Mouse (Mus musculus) right cerebral cortex, postnatal 25 days (tissue): ENCODE measurements around the gene Polr2l.
A peak's percentile ranks its signal among the peaks of the same experiment; 100 is the strongest.
"Not testable (repeated sequence)": the region's sequence is repeated elsewhere in the genome, so short reads cannot be mapped to it uniquely, and the experiment has no call there.

ENCODE experiments used
- DNase-seq: peaks from one replicate; pipeline ENCODE4 v3.0.0; 2022

Gene Polr2l

DNA sequence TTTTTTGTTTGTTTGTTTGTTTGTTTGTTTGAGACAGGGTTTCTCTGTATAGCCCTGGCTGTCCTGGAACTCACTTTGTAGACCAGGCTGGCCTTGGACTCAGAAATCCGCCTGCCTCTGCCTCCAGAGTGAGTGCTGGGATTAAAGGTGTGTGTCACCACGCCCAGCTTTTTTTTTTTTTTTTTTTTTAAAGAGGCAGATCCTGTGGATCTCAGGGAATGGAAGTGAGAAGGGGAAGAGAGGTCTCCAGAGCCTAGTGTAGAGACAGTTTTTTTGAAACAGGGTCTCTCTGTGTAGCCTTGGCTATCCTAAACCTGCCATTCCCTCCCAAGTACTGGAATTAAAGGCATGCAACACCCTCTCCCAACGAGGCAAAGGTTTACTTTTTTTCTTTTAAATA is 28.6 kb downstream of the Polr2l start:
- DNase-seq: not testable (repeated sequence)

DNA sequence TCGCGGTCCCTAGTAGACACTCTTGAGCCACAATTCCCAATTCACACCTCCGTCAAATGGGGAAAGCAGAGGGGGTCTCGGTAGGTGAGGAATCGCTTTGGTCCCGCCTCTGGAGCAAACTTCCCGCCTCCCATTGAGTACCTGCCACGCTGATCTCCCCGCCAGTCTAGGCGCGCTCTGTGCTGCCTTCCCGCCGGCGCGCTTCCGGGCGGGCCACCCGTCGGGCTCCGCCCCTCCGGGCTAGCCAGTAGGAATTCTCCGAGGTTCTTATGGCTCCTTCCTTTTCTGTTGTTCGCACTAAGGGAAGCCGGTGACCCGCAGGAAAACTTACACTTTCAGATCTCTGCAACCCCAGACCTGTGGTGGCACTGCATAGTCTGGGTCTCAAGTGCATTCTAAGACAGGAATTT is 31.1 kb downstream of the Polr2l start, which contains the start of gene Pidd1:
Gene Pidd1 (minus strand): TSS at position 198 of the 410 bp plus-strand sequence.
- DNase-seq: no peak

DNA sequence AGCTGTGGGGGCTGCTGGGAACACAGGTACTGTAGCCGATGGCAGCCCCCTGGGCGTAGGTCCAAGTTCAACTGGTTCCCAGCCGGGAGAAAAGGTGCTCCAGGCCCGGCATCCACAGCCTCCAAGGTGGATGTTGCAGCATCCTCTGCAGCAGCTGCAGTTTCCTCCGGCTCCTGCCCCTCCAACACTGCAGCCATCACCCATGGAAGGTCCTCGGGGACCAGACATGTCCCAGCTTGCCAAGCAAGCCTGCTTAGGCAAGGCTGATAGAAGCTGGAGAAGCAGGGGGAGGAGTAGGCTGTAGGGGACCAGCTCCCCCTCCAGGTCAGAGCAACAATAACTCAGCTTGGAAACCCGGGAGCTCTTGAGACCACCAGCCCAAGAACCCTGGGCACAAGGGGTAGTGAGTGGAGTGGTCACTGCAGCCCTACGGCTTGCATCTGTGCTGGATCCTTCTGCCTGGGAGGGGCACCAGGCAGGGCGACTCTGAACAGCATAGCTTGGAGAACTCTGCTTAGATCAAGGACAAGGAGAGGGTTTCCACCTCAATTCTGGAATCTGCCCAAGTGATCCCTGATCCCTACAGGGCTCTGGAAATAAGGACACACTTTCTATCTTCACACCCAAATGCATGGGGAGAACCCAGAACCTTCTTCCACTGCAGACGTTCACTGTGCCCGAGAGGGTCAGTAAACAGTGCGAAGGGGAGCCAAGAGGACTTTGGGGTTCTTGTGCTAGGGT is 31.7 kb downstream of the Polr2l start:
- DNase-seq: no peak

DNA sequence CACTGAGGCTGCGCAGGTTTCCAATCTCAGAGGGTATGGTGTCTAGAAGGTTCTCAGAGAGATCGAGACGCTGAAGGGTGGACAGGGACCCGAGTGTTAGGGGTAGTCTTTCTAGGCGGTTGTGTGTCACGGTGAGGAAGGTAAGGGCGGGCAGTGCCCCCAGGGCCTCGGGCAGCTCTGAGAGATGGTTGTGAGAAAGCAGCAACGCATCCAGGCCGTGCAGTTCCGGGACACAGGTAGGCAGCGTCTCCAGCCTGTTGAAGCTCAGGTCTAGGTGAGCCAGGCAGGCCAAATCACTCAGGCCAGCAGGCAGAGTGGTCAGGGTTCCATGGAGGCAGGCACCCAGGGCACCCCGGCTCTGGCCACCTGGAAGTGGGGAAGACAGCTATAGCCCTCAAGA is 32.7 kb downstream of the Polr2l start:
- DNase-seq: no peak

DNA sequence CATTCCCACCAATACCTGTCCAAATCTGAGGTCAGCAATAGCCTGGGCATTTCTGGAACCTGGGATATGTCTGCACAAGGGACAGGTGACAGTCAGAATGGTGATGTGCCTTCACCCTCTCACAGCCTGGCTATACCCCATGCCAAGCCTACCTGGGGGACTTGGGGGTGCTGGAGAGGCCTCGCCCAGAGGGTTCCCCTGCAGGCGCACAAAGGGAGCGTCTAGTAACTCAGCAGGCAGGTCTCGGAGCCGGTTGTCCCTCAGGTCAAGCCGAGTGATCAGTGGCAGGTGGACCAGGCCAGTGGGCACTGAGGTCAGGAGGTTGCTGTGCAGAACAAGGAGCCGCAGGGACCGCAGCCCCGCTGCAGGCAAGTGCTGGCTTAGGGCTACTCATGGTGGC is 33.5 kb downstream of the Polr2l start:
- DNase-seq: no peak

DNA sequence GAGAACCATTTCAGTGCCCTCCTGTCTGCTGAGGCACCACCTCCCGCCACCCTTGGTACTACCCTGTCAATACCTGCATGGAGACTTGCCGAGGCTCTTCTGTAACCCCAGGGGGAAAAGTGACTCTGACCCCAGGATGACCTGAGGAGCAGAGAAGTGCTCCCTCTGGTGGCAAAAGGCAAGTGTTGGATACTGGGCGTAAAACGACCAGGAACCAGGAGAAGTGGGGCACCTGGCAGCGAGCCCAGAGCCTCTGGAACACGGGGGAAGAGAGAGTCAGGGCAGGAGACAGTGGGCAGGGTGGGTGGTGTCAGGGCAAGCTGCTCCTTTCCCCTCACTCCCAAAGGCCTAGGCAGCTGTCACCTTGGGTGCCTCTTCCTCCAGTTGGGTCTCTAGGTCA is 34.3 kb downstream of the Polr2l start:
- DNase-seq: no peak

DNA sequence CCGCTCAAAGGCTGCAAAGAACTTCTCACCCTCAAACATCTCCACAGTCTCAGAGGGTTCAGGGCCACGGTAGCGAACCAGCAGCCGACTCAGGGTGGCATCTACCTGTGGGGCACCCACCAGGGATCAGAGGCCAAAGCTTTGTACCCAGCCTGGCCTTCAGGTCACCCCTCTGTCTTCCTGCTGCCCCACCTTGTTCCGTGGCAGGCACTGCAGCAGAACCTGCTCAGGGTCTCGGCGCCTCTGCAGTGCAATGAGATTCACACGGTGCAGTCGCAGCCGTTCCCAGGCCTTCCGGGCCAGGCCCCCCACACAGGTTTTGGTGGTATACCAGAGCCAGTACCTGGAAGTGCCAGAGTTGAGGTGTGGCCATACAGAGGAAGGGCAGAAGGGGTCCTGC is 35.1 kb downstream of the Polr2l start:
- no peak for DNase-seq

DNA sequence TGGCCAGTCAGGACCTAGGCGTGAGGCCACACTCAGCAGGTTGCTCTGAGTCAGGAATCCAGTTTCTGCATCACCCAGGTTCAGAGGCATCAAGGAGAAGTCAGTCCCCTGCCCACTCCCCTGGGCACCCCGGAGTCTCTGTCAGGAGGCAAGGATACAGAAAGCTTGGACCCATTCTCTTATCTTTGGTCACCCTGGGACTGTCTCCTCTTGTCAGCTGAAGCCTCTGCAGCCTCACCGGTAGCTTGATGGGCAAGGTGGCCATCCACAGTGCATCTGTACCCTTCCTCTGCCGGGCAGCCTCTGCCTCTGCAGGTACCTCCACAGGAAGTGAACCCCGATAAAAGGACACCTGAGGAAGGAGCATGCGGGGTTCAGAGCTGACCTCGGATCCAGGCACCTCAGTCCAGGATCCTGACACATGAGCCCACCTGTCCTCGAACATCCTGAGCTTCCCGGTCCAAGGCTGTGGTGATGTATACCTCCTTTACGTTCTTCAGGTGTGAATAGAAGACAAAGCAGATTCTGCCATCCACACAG is 35.7 kb downstream of the Polr2l start:
- no peak for DNase-seq

DNA sequence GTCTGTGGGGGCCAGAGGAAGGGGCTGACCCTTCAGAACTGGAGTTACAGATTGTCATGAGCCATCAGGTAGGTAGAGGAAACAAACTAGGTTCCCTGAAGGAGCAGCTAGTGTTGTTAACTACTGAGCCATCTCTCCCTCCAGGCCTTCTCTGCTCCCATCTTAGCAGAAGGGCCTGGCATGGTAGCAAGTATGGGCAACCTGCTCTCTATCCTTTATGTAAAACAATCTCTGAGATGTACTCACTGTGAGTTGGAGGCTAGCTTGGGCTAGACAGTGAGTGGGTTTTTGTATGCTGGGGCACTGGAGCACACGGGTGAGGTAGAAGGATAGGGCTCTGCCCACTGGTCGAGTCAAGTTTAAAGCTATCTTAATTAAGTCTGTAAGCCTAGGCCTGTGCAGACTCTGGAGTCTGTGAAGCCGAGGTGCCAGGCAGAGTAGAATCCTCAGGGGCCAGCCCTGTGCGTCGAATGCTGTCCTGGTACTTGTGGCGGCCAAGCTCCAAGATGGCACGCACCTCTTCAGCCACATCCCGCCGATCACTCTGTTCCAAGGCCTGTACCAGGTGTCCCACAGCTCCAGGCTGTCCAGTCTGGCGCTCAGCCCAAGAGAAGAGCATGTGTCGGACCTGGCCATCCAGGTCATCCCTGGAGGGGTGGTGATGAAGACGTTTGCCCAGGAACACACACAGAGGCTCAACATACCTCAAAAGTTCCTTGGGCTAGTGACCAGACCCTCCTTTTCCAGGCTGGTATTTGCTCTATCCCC is 36.5 kb downstream of the Polr2l start:
- DNase-seq: no peak

DNA sequence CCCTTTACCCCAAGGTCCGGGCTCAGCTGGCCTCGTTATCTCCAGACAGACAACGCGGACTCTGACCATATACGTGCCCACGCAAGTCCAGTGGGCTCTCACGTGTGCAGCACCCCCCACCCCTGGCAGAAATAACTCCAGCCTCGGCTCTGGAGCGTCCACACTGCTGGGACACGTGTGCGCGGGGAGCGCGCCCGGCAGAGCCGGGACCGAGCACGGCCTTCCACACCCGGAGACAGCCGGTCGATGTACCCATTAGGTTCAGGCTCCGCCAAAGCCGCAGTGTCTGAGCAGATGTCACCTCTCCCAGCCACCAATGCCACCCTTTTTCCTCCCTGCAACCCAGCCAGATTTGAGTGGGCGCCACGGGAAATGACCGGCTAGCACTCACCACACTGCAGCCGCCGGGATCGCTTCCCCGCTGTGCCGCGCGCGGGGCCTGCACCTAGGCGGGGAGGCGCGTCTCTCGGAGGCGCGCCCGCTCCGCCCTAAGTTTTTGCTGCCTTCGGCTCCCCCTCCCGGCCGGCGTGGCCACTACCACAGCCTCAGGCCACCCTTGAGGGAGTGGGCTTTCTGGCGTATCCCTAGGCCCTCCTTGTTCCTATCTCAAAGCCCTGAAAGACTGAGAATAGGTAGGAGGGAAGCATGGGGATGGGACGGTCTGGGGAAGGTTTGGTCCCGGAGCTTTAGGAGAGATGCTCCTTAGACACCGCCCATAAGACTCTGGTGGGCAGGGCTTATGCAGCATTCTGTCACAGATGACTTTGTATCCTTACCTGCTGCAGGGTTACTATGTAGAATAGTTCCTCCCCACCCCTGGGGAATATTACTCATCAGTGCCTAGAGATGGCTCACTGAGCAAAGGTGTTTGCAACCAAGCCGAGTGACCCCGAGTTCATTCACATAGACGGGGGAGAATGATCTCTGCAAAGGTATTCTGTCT is 37.5 kb downstream of the Polr2l start, which contains the start of gene Slc25a22:
Gene Slc25a22 (minus strand): TSS at position 715 of the 943 bp plus-strand sequence.
- DNase-seq: peak; percentile 91

DNA sequence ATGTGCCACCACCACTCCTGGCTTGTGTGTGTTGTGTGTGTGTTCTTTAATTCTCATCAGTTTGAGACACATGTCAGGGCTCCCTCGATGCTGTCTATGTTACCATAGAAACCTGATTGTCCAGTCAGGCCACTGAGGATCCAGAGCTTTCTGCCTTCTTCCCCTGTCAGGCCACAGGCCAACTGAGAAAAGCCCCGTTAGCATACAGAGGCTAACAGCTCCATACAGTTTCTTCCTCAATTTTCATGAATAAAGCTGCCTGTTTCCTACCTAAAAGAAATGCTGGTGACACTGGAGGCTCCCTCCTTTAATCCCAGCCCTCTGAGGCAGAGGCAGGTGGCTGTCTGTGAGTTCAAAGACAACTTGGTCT is 38.4 kb downstream of the Polr2l start:
- DNase-seq: no peak

DNA sequence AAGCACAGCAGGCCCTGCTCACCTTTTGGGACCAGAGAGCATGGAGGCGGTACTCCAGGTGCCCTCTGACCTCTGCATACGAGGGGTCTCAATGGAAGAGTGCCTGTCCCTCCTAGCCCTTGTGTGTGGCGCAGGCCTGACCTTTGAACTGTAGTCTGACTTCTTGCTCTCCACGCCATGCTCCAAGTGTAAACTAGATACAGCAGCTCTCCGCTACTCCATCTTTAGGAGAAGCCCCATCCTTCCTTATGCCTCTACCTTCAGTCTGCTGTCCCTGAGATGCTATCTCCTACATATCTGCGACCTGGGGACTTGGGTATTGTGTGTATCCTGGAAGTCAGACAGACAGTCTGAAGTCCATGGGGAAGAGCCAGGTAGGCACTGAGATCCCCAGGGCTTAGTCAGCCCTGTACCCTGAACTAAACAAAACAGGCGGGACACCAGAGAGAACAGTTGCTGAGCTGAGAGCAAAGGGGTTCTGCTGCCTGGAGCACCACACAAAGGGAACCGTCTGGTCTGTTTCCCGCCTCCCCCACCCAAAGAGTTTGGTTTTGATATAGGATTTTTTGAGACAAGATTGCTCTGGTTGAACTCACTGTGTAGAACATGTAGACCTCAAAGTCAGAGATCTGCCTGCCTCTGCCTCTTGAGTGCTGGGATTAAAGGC is 38.9 kb downstream of the Polr2l start:
- no peak for DNase-seq

DNA sequence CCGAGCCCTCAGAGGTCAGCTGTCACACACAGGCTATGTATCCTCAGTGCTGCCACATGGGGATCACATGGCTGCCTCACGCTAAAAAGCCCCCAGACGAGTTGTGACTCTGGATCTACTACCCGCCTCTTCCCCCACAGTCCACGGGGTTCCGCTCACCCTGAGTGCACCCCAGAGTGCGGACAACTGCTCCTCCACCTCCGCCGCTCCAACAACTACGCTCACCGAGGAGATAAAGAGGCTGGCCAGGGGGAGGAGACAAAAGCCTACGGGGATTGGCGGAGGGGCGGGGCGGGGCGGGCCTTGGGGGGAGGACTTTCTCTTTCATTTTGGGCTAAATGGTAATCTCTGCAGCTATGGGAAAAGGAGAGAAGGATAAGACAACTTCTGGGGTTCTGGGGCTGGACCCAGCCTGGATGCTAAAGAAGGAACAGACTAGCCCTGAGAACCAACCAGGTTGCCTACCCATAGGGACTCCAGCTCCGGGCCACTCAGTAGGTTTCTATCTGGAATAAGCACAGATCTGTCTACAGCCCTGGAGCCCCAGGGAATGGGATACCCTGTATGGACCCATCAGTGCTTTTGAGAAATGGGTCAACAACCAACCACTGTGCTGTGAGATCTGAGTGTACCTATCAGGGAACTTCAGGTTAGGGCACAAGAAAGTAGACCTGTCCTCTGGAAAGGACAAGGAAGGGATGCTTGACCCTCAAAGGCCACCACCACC is 39.6 kb downstream of the Polr2l start:
- DNase-seq: peak; percentile 60

DNA sequence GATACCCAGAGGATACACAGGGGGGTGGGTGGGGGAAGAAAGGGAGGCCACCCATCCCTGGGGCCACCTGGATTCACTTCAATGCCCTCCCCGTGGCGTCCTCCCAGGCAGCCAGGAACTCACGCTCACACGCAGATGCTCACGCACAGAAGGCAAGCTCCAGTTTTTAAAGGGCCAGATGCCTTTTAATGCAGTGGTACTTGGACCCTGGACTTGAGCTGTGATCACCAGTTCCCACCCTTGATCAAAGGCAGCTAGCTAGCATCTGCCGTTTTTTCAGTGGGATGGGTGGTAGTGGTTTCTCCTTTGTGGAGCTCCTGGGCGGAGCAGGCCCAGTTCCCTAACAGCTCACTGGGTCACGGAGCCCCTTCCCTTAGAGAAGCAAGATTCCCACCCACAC is 40.5 kb downstream of the Polr2l start:
- peak; percentile 73 for DNase-seq

DNA sequence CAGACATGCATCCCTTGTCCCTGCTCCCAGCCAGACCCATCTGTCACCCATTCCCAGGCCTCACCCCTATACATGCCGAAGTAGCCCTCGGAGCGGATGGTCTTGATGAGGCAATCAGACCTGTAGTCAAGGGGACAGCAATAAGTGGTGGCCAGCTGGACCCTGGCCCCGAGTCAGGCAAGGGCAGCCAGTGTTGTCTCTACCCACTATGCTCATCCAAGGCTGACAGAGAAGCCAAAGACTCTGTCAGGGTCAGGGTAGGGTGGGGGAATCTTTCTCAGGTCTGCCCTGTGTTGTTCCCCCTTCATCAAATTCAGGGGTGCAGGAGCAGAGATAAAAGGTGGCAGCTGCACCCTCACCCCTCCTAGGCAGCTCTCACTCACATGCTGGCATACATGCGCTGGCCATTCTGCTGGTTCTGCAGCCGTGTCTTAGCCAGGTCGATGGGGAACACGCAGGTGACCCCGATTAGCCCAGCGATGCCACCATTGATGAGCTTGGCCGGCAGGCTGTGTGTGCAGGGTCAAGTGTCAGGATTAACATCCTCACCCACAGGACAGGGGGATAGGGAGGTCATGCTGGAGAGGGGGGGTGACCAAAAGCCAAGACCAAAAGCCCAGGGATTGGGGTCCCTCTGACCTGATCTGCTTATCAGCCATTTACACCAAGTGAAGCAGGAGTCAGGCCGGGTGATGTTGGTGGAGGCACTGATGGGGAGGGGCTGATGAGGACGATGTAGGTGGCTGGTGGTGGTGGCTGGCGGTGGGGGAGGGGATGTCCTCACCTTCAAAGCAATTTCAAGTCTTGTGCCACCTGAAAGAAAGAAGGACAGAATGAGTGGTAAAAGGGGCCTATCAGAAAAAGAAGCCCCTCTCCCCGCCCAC is 41.2 kb downstream of the Polr2l start:
- DNase-seq: no peak

DNA sequence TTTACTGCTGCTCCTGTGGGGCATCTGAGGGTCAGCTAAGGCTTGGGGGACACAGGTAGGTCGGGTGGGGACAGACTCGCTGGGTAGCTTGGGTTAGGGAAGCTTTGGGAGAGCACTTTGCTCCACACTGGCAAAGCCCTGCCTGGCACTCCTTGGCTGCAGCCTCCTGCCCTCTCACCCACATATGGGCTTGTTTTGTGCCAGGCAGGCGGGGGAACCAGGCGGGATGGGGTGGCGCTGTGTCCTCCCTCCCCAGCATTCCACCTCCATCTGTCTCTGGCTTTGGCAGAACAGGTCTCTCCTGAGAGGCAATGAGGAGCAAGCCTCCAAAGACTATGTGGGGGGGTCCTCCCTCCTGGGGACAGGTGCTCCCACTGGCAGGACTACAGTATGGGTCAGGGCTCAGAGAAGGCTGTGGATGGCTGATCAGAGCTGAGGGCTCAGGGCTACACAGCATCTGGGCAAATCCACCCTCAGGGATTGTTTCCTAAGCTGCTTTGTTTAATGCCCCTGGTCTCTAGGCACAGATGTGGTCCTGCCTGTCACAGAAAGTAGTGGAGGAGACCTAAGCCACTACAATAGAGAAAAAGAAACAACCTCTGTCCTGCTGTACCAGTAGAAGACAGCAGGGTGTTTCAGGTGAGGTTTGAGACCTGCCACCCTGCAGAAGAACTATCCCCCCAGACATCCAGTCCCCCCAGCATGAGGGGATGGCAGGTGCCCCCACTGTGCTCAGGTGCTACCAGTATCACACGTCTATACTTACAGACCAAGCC is 42.0 kb downstream of the Polr2l start:
- DNase-seq: no peak

DNA sequence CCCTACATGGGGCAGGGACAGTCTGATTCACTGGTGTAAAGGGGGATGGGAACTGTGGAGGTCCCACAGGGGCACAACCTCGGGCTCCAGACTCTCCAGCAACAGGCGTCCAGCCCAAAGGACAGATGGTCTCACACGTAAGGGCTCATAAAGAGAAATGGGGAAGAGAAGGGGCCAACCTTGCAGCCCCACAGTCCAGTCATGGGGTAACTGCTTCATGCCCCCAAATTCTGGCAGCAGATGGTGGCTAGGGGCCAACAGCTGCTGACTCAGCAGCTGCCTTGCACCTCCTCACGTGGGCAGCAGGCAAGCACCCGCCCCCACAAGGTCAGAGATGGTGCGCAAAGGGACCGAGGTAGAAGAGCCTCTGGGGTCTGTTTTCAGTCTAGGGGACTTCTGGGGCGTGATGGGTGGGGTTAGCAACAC is 42.7 kb downstream of the Polr2l start:
- DNase-seq: no peak

DNA sequence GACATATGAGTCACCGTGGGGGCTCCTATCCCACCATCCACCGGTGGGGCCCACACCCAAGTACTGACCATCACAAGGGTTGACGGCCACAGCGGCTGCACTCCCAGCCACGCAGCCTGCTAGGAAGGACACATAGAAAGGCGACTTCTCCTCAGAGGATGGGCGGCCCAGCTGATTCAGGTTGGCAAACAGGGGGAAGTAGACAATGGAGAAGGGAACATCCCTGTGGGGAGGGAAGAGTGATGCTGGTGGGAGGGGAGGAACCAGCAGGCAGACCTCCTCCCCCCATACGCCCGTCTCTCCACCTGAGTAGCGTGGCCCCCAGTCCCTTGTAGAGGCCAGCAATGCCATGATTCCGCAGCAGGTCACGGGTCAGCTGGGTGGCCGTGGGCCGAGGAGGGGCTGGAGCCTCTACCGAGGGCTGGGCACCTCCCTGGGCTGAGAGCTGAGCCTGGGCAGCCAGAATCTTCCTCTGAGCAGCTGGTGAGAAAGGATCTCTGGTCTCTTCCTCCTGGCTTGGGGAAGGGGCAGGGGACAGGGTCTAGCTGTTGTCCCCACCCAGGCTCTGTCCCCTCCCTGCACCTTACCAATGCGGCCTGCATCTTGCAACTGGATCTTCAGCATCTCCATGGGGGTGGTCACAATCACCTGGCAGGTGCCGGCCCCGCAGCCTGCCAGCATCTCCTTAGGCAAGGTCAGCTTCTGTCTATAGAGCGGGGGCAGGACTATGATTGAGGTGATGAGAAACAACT is 43.3 kb downstream of the Polr2l start:
- DNase-seq: no peak
